ENCODE assay signal across 11 mouse cellular contexts in the genomic region with DNA sequence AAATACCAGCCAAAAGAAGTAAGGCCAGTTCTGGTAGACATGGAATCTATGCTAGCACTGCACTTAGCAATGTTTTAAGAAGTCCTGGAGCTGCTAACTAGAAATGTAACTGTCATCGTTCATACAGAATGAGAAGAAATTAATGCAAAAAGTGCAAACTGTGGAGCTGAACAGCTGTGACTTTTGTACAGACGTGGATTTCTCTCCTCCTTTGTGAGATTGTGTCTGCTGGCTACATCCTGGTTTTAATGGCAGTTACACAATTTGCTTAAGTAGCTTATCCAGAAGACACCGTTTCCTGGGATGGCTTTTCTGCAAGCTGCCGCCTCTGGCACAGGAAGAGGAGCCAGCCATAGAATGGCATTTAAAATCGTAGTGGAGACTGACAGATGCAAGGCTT.
A peak's percentile ranks its signal among the peaks of the same experiment; 100 is the strongest.
DNase-seq lines count a peak whose midpoint lies in the region; TF ChIP-seq lines count a peak whose summit lies in the region.
"Had no signal": no experiment of that assay in that cellular context is flagged by ENCODE, and none has a peak within 500 bp of the region (broad histone marks: within the 10 kb centered on the region; RNA-seq: fewer than 3 reads in every experiment).

No protein-coding gene starts in this region.

- no peak for TF ChIP-seq CTCF in layer of hippocampus, adult 2 months (conservative IDR thresholded peaks at IDR 0.05)

- H3K27ac ChIP-seq in layer of hippocampus, adult 2 months = peak overlapping the region; percentile 73
- H3K27ac ChIP-seq: embryonic facial prominence, embryonic 13.5 days had no signal

- DNase-seq in layer of hippocampus, adult 2 months (ENCODE audit: low spot score in 2 of 2) = peak in 1 of 2 experiments; percentile 37
- no peak for DNase-seq in layer of hippocampus, postnatal 25 days (ENCODE audit: extremely low spot score in 1 of 2, low spot score in 1 of 2)
- peak; percentile 23 for DNase-seq in right cerebral cortex, adult 18-20 months
- DNase-seq in right cerebral cortex, postnatal 14 days = no peak
- DNase-seq in layer of hippocampus, postnatal 14 days (ENCODE audit: low spot score in 2 of 2) = peak; percentile 24 to 39
- no peak for DNase-seq in heart, postnatal 4 days
- no peak for DNase-seq in urinary bladder, postnatal 10 days (ENCODE audit: low spot score)
- DNase-seq: adrenal gland, adult 2 months; cerebellum, adult 8-10 months; heart, postnatal 36 days had no signal

- H3K4me3 ChIP-seq in layer of hippocampus, adult 2 months = no peak overlapping the region
- H3K4me3 ChIP-seq: embryonic facial prominence, embryonic 13.5 days had no signal

Comparison
In these comparisons a context has a peak if more than half of its experiments do, and no peak if none do; other contexts are left out.
1. DNase-seq: peak in right cerebral cortex, adult 18-20 months (single experiment) and layer of hippocampus, postnatal 14 days (2 of 2); none in layer of hippocampus, postnatal 25 days (0 of 2), right cerebral cortex, postnatal 14 days (single experiment), heart, postnatal 4 days (single experiment) and urinary bladder, postnatal 10 days (single experiment).